Mouse (Mus musculus) erythroblast, embryonic 14.5 days (primary cell): ENCODE data around the gene Pgm5. TPM values are rescaled to one million over a fixed set of nuclear protein-coding genes. Genes with fewer than 3 reads are reported as not detected.

ENCODE experiments used
- H3K27me3 ChIP-seq: 2 replicates; pipeline ENCODE4 v1.6.1; 2012; ENCODE audit warnings: inconsistent platforms; ENCODE audit not compliant: control insufficient read depth
- H3K36me3 ChIP-seq: 2 replicates; pipeline ENCODE4 v1.6.1; 2012; ENCODE audit warnings: mild to moderate bottlenecking, inconsistent platforms; ENCODE audit not compliant: control insufficient read depth
- H3K4me1 ChIP-seq: 2 replicates; pipeline ENCODE4 v1.6.1; 2012; ENCODE audit warnings: inconsistent platforms; ENCODE audit not compliant: control insufficient read depth
- H3K4me3 ChIP-seq: replicated peaks from 2 replicates; pipeline ENCODE3; 2012; ENCODE audit warnings: moderate library complexity, mild to moderate bottlenecking, inconsistent platforms
- H3K9me3 ChIP-seq: 2 replicates; pipeline ENCODE4 v1.6.1; 2012; ENCODE audit warnings: low read length, inconsistent platforms, mixed read lengths; ENCODE audit not compliant: control insufficient read depth
- GATA1 ChIP-seq: IDR thresholded peaks from 2 replicates; pipeline ENCODE4 v1.6.1; 2012; ENCODE audit warnings: low read length, inconsistent platforms, mixed read lengths
- TAL1 ChIP-seq: IDR thresholded peaks from 3 replicates; pipeline ENCODE4 v1.6.1; 2012; ENCODE audit warnings: low read length, inconsistent platforms, mixed read lengths
- polyA plus RNA-seq: library from polyadenylated mRNA; stranded (reverse); fragments of >175 nt; gene quantifications from 2 replicates; pipeline ENCODE4 v1.2.3, GENCODE M21; 2012

Gene Pgm5
- polyA plus RNA-seq, 1 experiment, result not detected

- TF ChIP-seq TAL1 (no peak), GATA1 (no peak)
- Histone ChIP-seq H3K4me1 (peaks cover 41% of the 10 kb centered on the region), H3K4me3 (no peak overlapping the region), H3K9me3 (no peaks in the 10 kb centered on the region), H3K36me3 (no peaks in the 10 kb centered on the region), H3K27me3 (peaks cover 6% of the 10 kb centered on the region)
Measured at GRCm38 (mm10) chr19:24792876-24793275, 68.8 kb downstream of the Pgm5 start.

- TF ChIP-seq TAL1 (no peak), GATA1 (no peak)
- no peak overlapping the region for H3K4me3 ChIP-seq
- no peaks in the 10 kb centered on the region for H3K36me3 ChIP-seq
- peaks cover 4% of the 10 kb centered on the region for H3K4me1 ChIP-seq
- no peaks in the 10 kb centered on the region; the same call in none of the 2 replicates for H3K27me3 ChIP-seq
- H3K9me3 ChIP-seq, result no peaks in the 10 kb centered on the region
Measured at GRCm38 (mm10) chr19:24785898-24786297, 75.8 kb downstream of the Pgm5 start.

- no peaks in the 10 kb centered on the region; the same call in none of the 2 replicates for H3K27me3 ChIP-seq
- TF ChIP-seq GATA1 (no peak), TAL1 (no peak)
- no peaks in the 10 kb centered on the region for H3K9me3 ChIP-seq
- H3K4me3 ChIP-seq, result no peak overlapping the region
- H3K4me1 ChIP-seq, result peaks cover 4% of the 10 kb centered on the region
- no peaks in the 10 kb centered on the region for H3K36me3 ChIP-seq
Measured at GRCm38 (mm10) chr19:24785056-24785675, 76.5 kb downstream of the Pgm5 start.

GRCm38 (mm10) chr19:24783736-24784135, 77.9 kb downstream of the Pgm5 start:
- Histone ChIP-seq H3K4me1 (peaks cover 4% of the 10 kb centered on the region), H3K27me3 (no peaks in the 10 kb centered on the region; the same call in none of the 2 replicates), H3K4me3 (no peak overlapping the region), H3K36me3 (no peaks in the 10 kb centered on the region), H3K9me3 (no peaks in the 10 kb centered on the region)
- TF ChIP-seq TAL1 (no peak), GATA1 (no peak)

GRCm38 (mm10) chr19:24779996-24780395, 81.7 kb downstream of the Pgm5 start:
- Histone ChIP-seq H3K4me3 (no peak overlapping the region), H3K27me3 (no peaks in the 10 kb centered on the region; the same call in 1 of the 2 replicates)

GRCm38 (mm10) chr19:24770345-24770744, 91.3 kb downstream of the Pgm5 start:
- no peaks in the 10 kb centered on the region for H3K9me3 ChIP-seq
- no peak overlapping the region for H3K4me3 ChIP-seq
- H3K27me3 ChIP-seq, result no peaks in the 10 kb centered on the region
- TF ChIP-seq TAL1, result no peak
- TF ChIP-seq GATA1, result no peak
- H3K4me1 ChIP-seq, result no peaks in the 10 kb centered on the region
- no peaks in the 10 kb centered on the region for H3K36me3 ChIP-seq

More at GRCm38 (mm10) chr19:24779996-24780395, 81.7 kb downstream of the Pgm5 start:
- TF ChIP-seq GATA1, result no peak
- no peak for TF ChIP-seq TAL1
- H3K36me3 ChIP-seq, result no peaks in the 10 kb centered on the region
- H3K4me1 ChIP-seq, result no peaks in the 10 kb centered on the region
- H3K9me3 ChIP-seq, result no peaks in the 10 kb centered on the region

- no peak overlapping the region for H3K4me3 ChIP-seq
- no peaks in the 10 kb centered on the region for H3K27me3 ChIP-seq
- no peak for TF ChIP-seq TAL1
- no peak for TF ChIP-seq GATA1
- no peaks in the 10 kb centered on the region for H3K9me3 ChIP-seq
- H3K36me3 ChIP-seq, result no peaks in the 10 kb centered on the region
- no peaks in the 10 kb centered on the region for H3K4me1 ChIP-seq
Measured at GRCm38 (mm10) chr19:24767401-24767800, 94.3 kb downstream of the Pgm5 start.

- Histone ChIP-seq H3K4me3 (no peak overlapping the region), H3K27me3 (no peaks in the 10 kb centered on the region), H3K36me3 (no peaks in the 10 kb centered on the region), H3K4me1 (no peaks in the 10 kb centered on the region), H3K9me3 (no peaks in the 10 kb centered on the region)
- TF ChIP-seq TAL1 (no peak), GATA1 (no peak)
Measured at GRCm38 (mm10) chr19:24762473-24763149, 99.0 kb downstream of the Pgm5 start.

GRCm38 (mm10) chr19:24756627-24757026, 105.0 kb downstream of the Pgm5 start:
- TF ChIP-seq TAL1 (no peak), GATA1 (no peak)
- H3K4me1 ChIP-seq, result no peaks in the 10 kb centered on the region
- H3K9me3 ChIP-seq, result no peaks in the 10 kb centered on the region
- no peaks in the 10 kb centered on the region for H3K27me3 ChIP-seq
- H3K4me3 ChIP-seq, result no peak overlapping the region
- H3K36me3 ChIP-seq, result no peaks in the 10 kb centered on the region
